Mouse (Mus musculus) liver, adult 2 months (tissue): ENCODE data around the gene Nudt9. TPM values are rescaled to one million over a fixed set of nuclear protein-coding genes. Genes with fewer than 3 reads are reported as not detected.

Source experiments
- DNase-seq: peaks from one replicate; pipeline ENCODE4 v3.0.0-alpha.2; 2011; ENCODE audit warnings: low read depth, low spot score; ENCODE audit errors: extremely low read depth
- H3K27ac ChIP-seq: fragments of 200-500 bp; replicated peaks from 2 replicates; pipeline ENCODE4 v1.5.1; 2012; ENCODE audit warnings: low read depth, mild to moderate bottlenecking, control low read depth, inconsistent platforms, low read length; ENCODE audit not compliant: insufficient read depth
- H3K27me3 ChIP-seq: fragments of 200-500 bp; 2 replicates; pipeline ENCODE4 v1.6.1; 2012; ENCODE audit warnings: mild to moderate bottlenecking, moderate library complexity, low read length, inconsistent platforms; ENCODE audit not compliant: control insufficient read depth, insufficient read depth
- H3K36me3 ChIP-seq: fragments of 200-500 bp; 2 replicates; pipeline ENCODE4 v1.6.1; 2012; ENCODE audit warnings: low read length, inconsistent platforms; ENCODE audit not compliant: control insufficient read depth, insufficient read depth
- H3K4me1 ChIP-seq: fragments of 200-500 bp; 2 replicates; pipeline ENCODE4 v1.6.1; 2011; ENCODE audit warnings: low read length; ENCODE audit not compliant: control insufficient read depth, insufficient read depth
- H3K4me3 ChIP-seq: fragments of 200-500 bp; 2 replicates; pipeline ENCODE4 v1.5.1; 2011; ENCODE audit warnings: low read depth, mild to moderate bottlenecking, control low read depth, low read length, moderate library complexity; ENCODE audit not compliant: insufficient read depth
- H3K79me2 ChIP-seq: fragments of 200-500 bp; 2 replicates; pipeline ENCODE4 v1.6.1; 2012; ENCODE audit warnings: inconsistent platforms, mild to moderate bottlenecking, low read length, moderate library complexity; ENCODE audit not compliant: control insufficient read depth, insufficient read depth
- H3K9ac ChIP-seq: fragments of 200-500 bp; 2 replicates; pipeline ENCODE4 v1.6.1; 2012; ENCODE audit warnings: low read depth, mild to moderate bottlenecking, control low read depth, inconsistent platforms, low read length
- CTCF ChIP-seq: fragments of 200-500 bp; IDR thresholded peaks from 2 replicates; pipeline ENCODE4 v1.5.1; 2011; ENCODE audit warnings: low read depth, low read length, control low read depth
- POLR2A ChIP-seq: fragments of 200-500 bp; IDR thresholded peaks from 2 replicates; pipeline ENCODE4 v1.6.1; 2011; ENCODE audit warnings: low read length, control low read depth; ENCODE audit not compliant: insufficient read depth; ENCODE audit errors: extremely low read depth
- WGBS: fragments of 180-500 bp; shearing (Covaris S2); methylation state at CpG from one replicate; pipeline ENCODE4 v1.1.7; 2018; 5-methylcytosine and 5-hydroxymethylcytosine counted together
- polyA plus RNA-seq: library from polyadenylated mRNA; depleted of rRNA; stranded (reverse); fragments of >200 nt; gene quantifications from 2 replicates; pipeline ENCODE4 v1.2.3, GENCODE M21; 2012; rRNA removed
- total RNA-seq: library from RNA; depleted of rRNA; stranded (reverse); fragments of >200 nt; gene quantifications from 2 replicates; pipeline ENCODE4 v1.2.3, GENCODE M21; 2014; rRNA removed

Gene Nudt9
- 36.6 and 40.3 TPM in 2 replicates for total RNA-seq
- 39.7 and 48.5 TPM in 2 replicates for polyA plus RNA-seq

GRCm38 (mm10) chr5:104046256-104047199 is at the start of gene Nudt9:
Nudt9 (plus strand) TSS chr5:104046306.
- H3K4me1 ChIP-seq: peaks cover 19% of the 10 kb centered on the region
- no peaks in the 10 kb centered on the region; the same call in 1 of the 2 replicates for H3K79me2 ChIP-seq
- 3% methylated on average over 90 of the region's 90 CpGs for WGBS

GRCm38 (mm10) chr5:103998739-103999138 is 47.4 kb upstream of the Nudt9 start:
- Histone ChIP-seq H3K27me3 (no peaks in the 10 kb centered on the region), H3K79me2 (no peaks in the 10 kb centered on the region), H3K4me3 (no peak overlapping the region), H3K27ac (peak overlapping the region; percentile 81), H3K9ac (peak overlapping the region; percentile 68), H3K4me1 (peaks cover 6% of the 10 kb centered on the region; the same call in 1 of the 2 replicates), H3K36me3 (peaks cover 14% of the 10 kb centered on the region)
- DNase-seq: peak; percentile 93
- no peak for TF ChIP-seq CTCF
- TF ChIP-seq POLR2A: no peak
- 13% methylated on average over 5 of the region's 5 CpGs for WGBS

More at GRCm38 (mm10) chr5:104046256-104047199, at the start of gene Nudt9:
- Histone ChIP-seq H3K27me3 (no peaks in the 10 kb centered on the region), H3K27ac (peak within 1 kb of the TSS; percentile 92), H3K9ac (peak within 1 kb of the TSS; percentile 97), H3K36me3 (peaks cover 9% of the 10 kb centered on the region), H3K4me3 (peak within 1 kb of the TSS; percentile 92)
- peak; percentile 93 for DNase-seq
- TF ChIP-seq POLR2A (0 out of 2 replicates have a peak, but pooled peaks have one; percentile 38), CTCF (no peak)

GRCm38 (mm10) chr5:103999738-104000137 is 46.4 kb upstream of the Nudt9 start:
- Histone ChIP-seq H3K4me3 (0 out of 2 replicates have a peak overlapping the region, but pooled peaks have one; percentile 17), H3K9ac (peak overlapping the region; percentile 75), H3K27me3 (no peaks in the 10 kb centered on the region), H3K4me1 (peaks cover 6% of the 10 kb centered on the region; the same call in 1 of the 2 replicates), H3K79me2 (no peaks in the 10 kb centered on the region), H3K36me3 (peaks cover 21% of the 10 kb centered on the region), H3K27ac (peak overlapping the region; percentile 71)
- TF ChIP-seq POLR2A: no peak
- peak; percentile 93 for TF ChIP-seq CTCF
- peak; percentile 70 for DNase-seq
- WGBS: 4% methylated on average over 5 of the region's 5 CpGs

GRCm38 (mm10) chr5:104002549-104003255 is 43.4 kb upstream of the Nudt9 start:
- no peak overlapping the region for H3K27ac ChIP-seq
- WGBS: 67% methylated on average over 18 of the region's 18 CpGs

GRCm38 (mm10) chr5:104003256-104003931 is 42.7 kb upstream of the Nudt9 start:
- Histone ChIP-seq H3K27me3 (no peaks in the 10 kb centered on the region), H3K4me3 (no peak overlapping the region), H3K79me2 (no peaks in the 10 kb centered on the region), H3K9ac (no peak overlapping the region), H3K27ac (no peak overlapping the region), H3K36me3 (peaks cover 44% of the 10 kb centered on the region), H3K4me1 (peaks cover 6% of the 10 kb centered on the region; the same call in 1 of the 2 replicates)
- no peak for TF ChIP-seq POLR2A
- no peak for TF ChIP-seq CTCF
- DNase-seq: no peak
- WGBS: 70% methylated on average over 15 of the region's 15 CpGs

More at GRCm38 (mm10) chr5:104002549-104003255, 43.4 kb upstream of the Nudt9 start:
- Histone ChIP-seq H3K4me1 (peaks cover 6% of the 10 kb centered on the region; the same call in 1 of the 2 replicates), H3K36me3 (peaks cover 38% of the 10 kb centered on the region), H3K9ac (no peak overlapping the region), H3K27me3 (no peaks in the 10 kb centered on the region), H3K79me2 (no peaks in the 10 kb centered on the region), H3K4me3 (no peak overlapping the region)
- no peak for DNase-seq
- TF ChIP-seq POLR2A (no peak), CTCF (no peak)
